Mouse (Mus musculus) CD4-positive, CD25-positive, alpha-beta regulatory T cell, adult 4 months (primary cell): Measurements from ENCODE around the gene Fgf22. TPM values are rescaled to one million over a fixed set of nuclear protein-coding genes. Genes with fewer than 3 reads are reported as not detected.

Source experiments
- ATAC-seq: one replicate; pipeline ENCODE4 v1.8.0; 2017
- polyA plus RNA-seq, 2 experiments: library from polyadenylated mRNA; unstranded; fragments of 100-300 nt; shearing (Covaris generic); gene quantifications; one replicate each; pipeline ENCODE4 v1.2.1; 2017

Gene Fgf22
- polyA plus RNA-seq: not detected

DNA sequence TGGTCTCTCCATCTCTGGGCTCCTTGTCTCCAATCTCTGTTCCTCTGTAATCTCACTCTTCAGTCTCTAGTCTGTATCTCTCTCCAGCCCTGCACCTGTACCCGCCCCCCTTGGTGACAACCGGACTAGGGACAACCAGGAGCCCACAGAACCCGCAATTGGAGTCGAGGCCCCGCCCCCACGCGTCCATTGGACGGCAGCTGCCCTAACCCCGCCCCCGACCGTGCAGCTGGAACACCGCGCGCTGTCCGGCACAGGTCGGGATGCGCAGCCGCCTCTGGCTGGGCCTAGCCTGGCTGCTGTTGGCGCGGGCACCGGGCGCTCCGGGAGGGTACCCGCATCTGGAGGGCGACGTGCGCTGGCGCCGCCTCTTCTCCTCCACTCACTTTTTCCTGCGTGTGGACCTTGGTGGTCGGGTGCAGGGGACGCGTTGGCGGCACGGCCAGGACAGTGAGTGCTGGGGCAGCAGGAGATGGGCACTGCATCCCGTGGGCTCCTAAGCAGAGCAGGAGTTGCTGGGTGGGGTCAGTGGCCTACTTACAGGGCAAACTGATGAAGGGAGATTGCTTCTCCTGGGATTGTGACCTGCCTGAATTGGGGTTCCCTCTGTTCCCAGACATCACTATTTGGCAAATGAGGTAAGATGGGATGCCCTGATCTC lies at the start of gene Fgf22:
Gene Fgf22, plus strand, starts transcription at position 221 of the 661 bp plus-strand sequence.
- ATAC-seq: no peak

DNA sequence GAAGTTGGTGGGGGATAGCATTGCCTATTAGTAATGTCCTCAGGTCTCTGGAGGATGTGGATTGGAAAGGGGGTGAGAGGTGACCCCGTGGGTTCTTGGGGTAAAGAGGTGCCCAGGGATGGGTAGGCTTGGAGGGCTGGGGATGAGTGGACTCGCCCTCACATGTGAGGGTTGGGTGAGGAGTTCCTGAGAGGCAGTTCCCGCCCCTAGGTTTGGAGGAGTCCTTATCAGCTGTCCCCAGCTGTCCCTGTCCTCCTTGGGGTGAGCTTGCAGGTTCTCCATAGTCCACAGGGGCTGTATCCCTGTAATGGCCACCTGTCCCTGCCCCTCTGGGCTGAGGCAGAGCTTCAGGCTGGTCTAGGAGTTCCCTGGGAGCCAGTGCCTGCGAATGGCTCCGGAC lies 48.9 kb upstream of the Fgf22 start:
- no peak for ATAC-seq

DNA sequence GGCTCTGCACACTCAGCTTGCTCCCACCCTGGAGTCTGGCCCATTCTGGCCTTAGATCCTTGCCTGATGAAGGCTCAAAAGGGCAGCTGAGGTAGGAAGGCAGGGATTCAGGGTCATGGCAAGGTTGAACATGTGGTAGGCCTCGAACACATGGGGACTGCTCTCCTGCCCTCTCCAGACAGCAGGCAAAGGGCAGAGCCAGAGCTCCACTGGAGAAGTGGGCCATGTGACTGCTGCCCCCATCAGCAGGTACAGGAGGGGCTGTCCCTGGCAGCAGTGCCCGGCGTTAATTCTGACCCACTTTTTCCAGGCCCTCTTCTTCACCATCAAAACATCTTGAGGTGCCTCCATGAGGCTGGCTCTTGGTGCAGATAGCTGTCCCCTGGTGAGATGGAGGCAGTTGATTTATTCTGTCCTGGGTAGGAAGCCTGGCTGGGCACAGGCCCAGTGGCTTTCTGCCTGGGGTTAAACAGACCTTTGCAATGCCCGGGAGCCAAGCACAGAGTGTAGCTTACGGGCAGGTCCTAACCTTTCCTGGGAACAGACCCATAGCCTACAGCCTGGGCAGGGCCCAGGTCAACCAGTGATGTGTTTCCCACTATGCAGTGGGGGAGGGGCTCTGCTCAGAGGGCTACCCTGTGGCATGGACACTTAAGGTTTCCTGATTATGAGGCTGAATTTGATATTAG lies 48.3 kb upstream of the Fgf22 start:
- no peak for ATAC-seq

DNA sequence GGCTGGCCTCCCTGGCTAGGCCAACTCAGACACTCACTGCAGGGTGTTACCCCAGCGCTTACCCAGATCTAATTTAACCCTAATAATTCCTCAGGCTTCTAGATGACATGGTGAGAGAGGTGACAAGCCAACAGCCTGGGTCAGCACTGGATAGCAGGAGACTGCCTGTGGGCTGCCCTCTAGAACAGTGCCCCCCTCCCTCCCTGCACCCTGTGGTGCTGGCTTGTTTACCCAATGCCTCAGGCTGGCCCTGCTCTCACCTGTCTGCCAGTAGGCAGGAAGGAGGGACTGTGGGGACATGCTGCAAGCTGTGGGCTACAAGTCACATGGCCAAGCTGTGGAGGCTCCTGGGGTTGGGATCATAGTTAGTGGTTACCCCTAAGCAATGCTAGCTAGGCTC lies 47.7 kb upstream of the Fgf22 start:
- no peak for ATAC-seq

DNA sequence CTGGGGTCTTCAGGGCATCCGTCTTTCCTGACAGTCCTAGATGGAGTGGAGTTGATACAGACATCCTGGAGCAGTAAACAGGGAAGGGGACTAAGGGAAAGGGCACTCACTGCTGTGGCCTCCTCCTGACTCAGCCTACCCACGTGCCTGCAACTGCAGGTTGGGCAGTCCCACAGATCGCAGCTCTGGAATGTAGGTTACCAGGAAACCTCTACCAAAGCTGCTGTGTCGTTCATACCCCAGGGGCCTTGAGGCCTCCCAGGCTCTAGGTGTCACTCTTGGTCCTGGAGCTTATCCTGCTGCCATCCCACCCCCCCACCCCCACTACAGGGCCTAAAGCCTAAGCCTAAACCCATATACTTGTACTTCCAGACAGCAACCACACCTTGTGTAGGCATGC lies 47.1 kb upstream of the Fgf22 start:
- ATAC-seq: no peak

DNA sequence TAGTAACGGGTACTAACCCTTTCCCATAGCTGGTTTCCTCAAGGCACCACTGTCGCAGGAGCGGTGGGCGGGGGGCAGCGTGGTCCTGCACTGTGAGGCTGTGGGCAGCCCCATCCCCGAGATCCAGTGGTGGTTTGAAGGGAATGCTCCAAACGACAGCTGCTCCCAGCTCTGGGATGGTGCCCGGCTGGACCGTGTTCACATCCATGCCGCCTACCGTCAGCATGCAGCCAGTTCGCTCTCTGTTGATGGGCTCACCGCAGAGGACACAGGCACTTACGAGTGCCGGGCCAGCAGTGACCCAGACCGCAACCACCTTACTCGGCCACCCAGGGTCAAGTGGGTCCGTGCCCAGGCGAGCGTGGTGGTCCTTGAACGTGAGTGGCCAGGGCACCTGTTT lies 46.2 kb upstream of the Fgf22 start:
- ATAC-seq: no peak

DNA sequence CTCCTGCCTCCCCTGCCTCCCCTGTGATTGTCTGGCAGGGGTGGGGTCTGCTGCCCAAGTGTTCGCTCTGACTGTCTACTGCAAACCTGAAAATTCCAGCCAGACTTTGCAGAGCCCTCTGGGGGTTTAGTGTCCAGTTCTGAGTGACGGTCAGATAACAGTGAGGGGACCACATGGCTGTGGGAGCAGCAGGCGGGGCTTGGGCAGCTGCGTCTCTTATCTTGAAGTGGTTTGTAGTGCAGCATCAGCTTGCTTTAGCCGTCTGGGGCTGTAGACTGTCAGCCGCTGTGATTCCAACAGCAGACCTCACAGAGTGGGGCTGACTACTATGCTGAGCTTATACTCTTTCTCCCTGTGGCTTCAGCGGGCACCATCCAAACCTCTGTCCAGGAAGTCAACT lies 45.6 kb upstream of the Fgf22 start:
- ATAC-seq: no peak

DNA sequence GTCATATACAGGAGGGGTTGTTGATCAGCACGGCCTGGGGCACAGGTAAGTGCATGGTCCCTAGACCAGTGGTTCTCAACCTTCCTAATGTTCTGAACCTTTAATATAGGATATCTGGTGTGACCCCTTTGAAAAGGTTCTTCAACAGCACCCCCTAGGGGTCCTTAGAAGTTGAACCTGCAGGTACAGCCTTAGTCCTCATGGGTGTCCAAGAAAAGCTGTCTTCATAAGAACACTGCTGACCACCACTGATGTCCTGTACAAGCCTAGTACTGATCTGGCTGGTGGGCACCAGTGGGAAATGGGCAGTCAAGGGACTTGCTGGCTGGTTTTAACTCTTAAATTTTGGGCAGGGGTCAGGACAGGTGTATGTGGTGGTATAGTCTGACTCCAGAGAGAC lies 42.8 kb upstream of the Fgf22 start:
- ATAC-seq: no peak

DNA sequence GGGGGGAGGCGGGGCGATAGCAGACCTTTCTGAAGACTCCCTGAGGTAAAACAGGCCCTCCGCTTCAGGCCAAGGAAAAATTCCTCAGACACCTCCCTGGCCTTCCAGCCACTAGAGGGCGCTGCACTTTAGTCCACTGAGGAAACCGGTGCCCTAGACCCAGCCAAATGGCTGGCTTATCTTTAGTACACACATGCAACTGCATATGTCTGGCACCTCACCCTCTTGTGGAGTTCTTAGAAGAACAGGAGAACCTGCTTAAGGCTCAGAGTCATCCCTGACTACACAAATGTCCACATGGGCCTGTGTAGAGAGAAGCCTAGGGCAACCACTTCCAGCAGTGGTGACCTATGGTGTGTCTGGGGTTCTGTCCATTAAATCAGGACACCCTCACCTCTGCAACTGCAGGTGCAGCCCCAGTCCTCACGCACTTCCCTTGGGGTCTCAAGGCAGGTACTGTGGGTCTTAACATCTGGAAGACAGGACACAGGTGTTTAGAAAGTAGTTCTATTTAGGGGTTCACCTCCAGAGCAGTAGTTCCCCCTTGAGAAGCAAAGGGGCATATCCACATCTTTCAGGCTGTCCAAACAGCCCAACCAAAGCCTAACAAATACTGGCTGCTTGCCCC lies 42.3 kb upstream of the Fgf22 start:
- ATAC-seq: peak; percentile 54

DNA sequence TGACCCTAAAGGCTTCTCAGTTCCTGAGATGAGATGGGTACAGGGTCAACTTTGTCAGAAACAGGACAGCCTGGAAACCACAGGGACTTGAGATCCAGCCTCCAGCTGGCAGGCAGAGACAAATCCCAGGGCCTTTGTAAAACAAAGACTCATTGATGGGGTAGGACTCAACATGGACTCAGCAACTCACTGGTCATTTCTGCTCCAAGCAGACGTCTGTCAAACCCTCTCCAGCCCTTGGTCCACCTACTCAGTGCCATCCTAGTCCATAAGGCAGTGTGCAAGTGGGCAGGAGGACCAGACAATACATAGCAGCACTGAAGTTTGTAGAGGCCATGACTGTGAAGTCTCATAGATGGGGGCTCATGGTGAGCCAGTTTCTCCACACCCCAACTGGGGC lies 41.7 kb upstream of the Fgf22 start:
- ATAC-seq: no peak

DNA sequence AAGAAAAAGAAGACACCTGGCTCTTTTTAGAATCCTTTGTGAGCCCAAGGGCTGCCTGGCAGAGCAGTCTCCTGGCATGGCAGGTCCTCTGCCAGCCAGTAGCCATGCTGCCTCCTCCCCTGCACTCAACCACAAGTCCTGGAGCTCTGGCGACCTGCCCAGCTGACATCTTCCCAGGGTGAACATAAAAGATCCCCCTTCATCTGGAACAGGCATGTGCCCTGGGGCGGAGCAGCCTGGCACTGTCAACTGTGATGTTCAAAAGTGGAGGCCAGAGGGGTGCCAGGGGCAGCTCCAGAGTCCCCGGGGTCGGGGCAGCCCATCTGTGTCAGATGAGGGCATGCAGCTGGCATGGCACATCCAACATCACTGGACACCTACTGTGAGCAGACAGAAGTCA lies 39.9 kb upstream of the Fgf22 start:
- ATAC-seq: no peak

DNA sequence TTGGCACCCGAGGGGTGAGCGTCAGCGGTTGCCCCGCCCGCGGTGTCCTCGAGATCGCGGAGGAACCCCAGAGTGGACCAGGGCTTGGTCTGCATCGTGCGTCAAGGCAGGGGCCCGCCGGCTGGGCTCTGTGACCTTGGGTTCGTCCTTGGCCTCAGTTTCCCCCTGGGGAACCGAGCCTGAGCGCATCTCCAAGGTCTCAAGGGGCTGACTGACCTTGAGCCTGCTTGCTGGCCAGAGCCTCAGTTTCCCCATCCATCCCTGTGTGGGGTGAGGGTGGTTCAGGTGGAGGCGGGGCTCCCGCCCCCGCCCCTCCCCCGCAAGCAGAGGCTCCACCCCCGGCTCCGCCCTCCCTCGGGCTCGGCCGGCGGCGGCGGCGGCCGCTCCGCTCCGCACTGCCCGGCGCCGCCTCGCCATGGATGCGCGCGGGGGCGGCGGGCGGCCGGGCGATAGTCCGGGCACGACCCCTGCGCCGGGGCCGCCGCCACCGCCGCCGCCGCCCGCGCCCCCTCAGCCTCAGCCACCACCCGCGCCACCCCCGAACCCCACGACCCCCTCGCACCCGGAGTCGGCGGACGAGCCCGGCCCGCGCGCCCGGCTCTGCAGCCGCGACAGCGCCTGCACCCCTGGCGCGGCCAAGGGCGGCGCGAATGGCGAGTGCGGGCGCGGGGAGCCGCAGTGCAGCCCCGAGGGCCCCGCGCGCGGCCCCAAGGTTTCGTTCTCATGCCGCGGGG lies 38.5 kb upstream of the Fgf22 start, which contains the start of gene Hcn2:
Gene Hcn2, plus strand, starts transcription at position 381 of the 734 bp plus-strand sequence.
- ATAC-seq: no peak

DNA sequence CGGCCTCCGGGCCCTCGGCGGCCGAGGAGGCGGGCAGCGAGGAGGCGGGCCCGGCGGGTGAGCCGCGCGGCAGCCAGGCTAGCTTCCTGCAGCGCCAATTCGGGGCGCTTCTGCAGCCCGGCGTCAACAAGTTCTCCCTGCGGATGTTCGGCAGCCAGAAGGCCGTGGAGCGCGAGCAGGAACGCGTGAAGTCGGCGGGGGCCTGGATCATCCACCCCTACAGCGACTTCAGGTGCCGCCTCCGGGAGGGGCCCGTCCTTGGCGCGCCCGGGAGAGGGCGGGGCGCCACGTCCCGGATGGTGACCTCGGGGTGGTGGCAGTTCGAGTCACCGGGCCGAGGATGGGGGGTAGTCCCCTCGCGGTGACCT lies 37.9 kb upstream of the Fgf22 start:
- ATAC-seq: peak; percentile 32

DNA sequence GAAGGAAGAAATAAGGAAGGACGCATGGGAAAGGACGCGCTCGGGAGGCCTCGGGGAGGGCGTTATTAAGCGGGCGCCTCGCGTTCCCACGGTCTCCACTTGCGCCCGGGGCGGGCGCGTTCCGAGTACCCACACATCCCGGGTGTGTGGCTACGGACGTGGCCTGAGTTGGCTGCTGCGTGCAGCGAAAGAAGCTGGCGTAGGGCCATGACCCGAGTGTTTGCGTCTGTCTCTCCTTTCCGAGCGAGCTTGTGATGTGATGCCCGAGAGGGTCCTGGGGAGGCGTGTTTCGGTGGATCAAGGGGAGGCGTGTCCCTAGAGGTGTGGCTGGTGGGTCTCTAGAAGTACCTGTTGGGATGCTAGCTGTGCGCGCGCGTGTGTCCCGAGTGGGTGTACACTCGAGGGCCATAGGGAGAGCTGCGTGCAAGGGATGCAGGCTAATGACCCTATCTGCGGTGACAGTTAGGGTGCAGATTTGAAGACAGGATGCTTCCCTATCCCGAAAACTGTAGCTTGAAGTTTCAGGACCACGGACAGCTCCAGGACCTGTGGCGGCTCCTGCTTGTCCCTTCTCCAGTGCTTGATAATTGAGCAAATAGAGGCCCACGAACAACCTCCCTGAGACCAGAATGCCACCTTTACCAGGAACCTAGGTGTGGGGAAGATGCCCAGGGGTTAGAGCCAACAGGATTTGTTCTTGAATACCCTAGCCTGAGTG lies 37.1 kb upstream of the Fgf22 start:
- ATAC-seq: no peak

DNA sequence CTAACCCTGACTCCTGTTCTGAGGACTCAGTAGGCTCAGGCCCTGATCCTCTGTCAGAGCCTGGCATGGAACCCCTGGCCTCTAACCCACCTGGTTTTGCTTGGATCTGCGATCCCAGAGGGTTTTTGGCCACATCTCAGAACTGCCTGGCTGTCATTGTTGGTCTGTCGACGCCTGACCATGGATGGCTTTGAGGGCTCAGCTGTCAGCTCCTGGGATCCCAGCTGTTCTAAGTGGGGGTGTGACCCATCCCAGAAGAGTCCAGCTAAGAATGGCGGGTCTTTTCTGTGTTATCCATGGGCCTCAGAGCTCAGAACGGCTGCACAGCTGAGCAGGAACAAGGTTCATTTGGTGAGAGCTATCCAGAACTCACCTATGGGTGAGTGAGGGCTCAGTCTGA lies 33.8 kb upstream of the Fgf22 start:
- no peak for ATAC-seq

DNA sequence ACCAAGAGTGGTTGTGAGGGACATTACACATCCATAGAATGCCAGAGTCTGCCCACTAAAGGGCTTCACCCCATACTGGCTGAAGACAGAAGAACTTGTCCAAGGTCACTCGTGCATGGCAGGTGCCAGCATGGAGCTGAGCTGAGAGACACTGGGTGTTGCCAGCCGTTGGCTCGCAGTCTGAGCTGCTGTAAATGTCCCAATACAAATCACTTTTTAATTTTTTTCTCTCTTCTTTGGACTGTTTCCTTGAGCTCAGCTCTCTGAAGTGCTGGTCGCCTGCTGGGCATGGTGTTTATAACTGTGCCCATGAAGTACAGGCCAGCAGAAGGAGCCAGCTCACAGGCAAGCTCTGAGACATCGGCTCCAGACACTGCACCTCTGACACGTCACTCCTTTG lies 31.8 kb upstream of the Fgf22 start:
- no peak for ATAC-seq

DNA sequence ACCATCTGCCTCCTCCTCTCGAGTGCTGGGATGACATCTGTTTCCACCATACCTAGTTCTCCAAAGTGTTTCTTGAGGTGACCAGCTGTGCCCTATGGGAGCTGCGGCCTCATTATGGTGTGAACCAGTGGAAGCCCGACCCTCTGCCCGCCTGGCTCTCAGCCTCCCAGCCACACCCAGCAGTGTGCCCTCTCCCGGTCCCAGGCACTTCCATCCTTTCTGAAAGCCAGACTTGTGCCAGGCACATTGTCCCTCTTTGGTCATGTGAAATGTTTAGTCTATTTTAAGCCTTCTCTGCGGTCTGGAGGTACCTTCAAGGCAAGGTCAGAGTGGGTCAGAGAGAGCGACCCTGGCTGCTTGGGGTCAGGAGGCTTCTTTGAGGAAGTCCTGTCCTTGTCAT lies 31.2 kb upstream of the Fgf22 start:
- ATAC-seq: no peak

DNA sequence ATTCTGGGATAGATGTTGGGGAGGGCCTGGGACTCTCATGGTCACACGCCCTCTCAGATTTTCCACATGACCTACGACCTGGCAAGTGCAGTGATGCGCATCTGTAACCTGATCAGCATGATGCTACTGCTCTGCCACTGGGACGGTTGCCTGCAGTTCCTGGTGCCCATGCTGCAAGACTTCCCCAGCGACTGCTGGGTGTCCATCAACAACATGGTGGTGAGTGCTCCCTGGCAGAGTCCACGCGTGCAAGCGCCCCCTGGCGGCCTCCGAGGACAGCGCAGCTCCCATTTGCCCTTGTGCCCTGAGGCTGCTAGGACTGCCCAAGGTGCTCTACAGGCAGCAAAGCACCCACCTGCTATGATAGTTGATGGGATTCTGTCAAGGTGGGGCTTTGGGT lies 28.8 kb upstream of the Fgf22 start:
- ATAC-seq: no peak

DNA sequence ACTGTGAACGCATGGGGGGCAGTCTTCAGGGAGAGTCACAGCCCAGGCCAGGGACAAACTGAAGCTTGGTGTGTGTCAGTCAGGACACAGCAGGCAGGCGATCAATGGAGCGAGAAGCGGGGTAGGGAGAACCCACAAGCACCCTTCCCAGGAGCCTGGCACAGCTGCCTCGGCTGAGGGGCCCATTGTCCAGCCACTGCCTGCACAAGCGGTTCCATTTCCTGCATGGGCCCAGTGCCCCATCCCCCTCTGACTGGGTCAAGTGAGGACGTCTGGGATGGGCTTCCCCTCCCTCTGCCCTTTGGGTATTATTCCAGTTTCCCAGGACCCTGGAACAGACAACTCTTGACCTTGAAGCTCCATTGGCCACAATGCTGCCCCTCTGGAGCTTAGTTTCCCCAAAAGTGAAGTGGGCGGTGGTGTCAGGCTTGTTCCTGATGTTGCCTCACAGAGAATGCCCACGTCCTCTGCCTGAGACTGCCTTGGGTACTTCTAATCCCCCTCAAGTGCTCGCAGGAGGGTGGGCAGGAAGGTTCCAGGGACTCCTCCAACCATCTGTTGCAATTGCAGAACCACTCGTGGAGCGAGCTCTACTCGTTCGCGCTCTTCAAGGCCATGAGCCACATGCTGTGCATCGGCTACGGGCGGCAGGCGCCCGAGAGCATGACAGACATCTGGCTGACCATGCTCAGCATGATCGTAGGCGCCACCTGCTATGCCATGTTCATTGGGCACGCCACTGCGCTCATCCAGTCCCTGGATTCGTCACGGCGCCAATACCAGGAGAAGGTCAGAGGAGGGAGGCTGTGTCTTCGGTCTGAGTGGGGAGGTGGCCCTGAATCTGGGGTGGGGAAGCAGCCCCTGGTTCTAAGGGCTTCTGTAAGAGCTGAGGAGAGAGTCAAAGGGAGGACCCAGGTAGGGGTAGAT lies 26.3 kb upstream of the Fgf22 start:
- ATAC-seq: no peak

DNA sequence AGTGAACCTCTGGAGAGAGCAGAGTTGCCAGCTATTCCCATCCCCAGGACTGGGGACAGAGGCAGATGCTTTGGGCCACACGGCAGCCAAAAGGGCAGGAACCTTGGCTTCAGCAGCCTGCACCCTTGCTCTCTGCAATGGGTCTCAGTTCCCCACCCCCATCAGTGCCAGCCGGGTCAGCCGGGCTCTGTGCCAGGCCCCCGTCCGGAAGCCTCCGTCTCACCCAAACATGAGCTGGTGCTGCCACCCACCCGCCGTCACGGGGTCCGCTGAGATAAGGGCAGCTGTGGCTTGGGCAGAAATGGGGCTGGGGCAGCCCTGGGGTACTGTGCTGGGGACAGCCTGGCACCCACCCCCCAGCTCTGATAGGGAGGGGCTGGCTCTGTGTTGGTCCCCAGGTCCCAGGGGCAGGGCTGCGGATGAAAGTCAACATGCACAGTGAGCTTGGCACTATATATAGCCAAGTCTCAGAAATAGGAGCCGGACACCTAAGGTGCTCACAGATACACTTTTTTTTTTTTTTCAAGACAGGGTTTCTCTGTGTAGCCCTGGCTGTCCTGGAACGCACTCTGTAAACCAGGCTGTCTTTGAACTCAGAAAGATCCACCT lies 25.4 kb upstream of the Fgf22 start:
- no peak for ATAC-seq

DNA sequence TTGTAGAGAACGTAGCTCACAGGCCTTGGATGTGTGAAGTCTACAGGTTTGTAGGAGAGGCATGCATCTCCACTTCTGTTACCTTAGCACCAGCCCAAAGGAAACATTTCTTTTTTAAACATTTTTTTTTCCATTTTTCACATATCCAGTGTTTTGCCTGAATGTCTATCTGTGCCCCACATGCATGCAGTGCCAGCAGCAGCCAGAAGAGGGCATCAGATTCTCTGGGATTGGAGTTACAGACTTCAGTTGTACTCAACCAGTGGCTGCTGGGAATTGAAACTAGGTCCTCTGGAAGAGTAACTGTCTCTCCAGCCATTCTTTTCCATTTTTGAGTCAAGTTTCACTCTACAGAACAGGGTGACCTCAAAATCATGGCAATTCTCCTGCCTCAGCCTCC lies 22.4 kb upstream of the Fgf22 start:
- no peak for ATAC-seq
